Mouse (Mus musculus) embryonic facial prominence, embryonic 12.5 days (tissue): ENCODE measurements at regions not wholly inside any gene's neighbourhood (a gene's known extent, or its start where the extent isn't known, plus 50 kb on each side); places are given as distances from the start of the nearest gene placed in this dataset.

Experiments
- ATAC-seq: fragments of 200-750 bp; cut with Nextera tagmentation; 2 replicates; pipeline ENCODE4 v1.8.0; 2017; ENCODE audit not compliant: insufficient number of reproducible peaks, insufficient read depth, low FRiP score, low TSS enrichment
- H3K27ac ChIP-seq: fragments of 300-500 bp; sonication (generic); 2 replicates; pipeline ENCODE4 v1.5.1; 2016; ENCODE audit warnings: mild to moderate bottlenecking
- H3K27me3 ChIP-seq: fragments of 300-500 bp; sonication (generic); 2 replicates; pipeline ENCODE4 v1.6.1; 2016; ENCODE audit warnings: mild to moderate bottlenecking, moderate library complexity
- H3K36me3 ChIP-seq: fragments of 300-500 bp; sonication (generic); 2 replicates; pipeline ENCODE4 v1.6.1; 2016; ENCODE audit warnings: mild to moderate bottlenecking
- H3K4me1 ChIP-seq: fragments of 300-500 bp; sonication (generic); 2 replicates; pipeline ENCODE4 v1.6.1; 2016
- H3K4me2 ChIP-seq: fragments of 300-500 bp; sonication (generic); replicated peaks from 2 replicates; pipeline ENCODE4 v1.6.1; 2016; ENCODE audit warnings: mild to moderate bottlenecking, moderate library complexity
- H3K4me3 ChIP-seq: fragments of 300-500 bp; sonication (generic); 2 replicates; pipeline ENCODE4 v1.5.1; 2016; ENCODE audit warnings: mild to moderate bottlenecking
- H3K9ac ChIP-seq: fragments of 300-500 bp; sonication (generic); 2 replicates; pipeline ENCODE4 v1.6.1; 2016; ENCODE audit warnings: mild to moderate bottlenecking, moderate library complexity
- H3K9me3 ChIP-seq: fragments of 300-500 bp; sonication (generic); 2 replicates; pipeline ENCODE4 v1.6.1; 2016; ENCODE audit warnings: mild to moderate bottlenecking, moderate library complexity
- WGBS: fragments of 180-500 bp; shearing (Covaris S2); methylation state at CpG from one replicate; pipeline ENCODE4 v1.1.7; 2016; 5-methylcytosine and 5-hydroxymethylcytosine counted together

GRCm38 (mm10) chr1:98167800-98168199 is 72.4 kb upstream of the Pam start:
- Histone ChIP-seq H3K9me3 (no peaks in the 10 kb centered on the region), H3K27ac (no peak overlapping the region), H3K9ac (no peak overlapping the region), H3K36me3 (no peaks in the 10 kb centered on the region), H3K4me2 (no peak overlapping the region), H3K4me1 (no peaks in the 10 kb centered on the region), H3K4me3 (no peak overlapping the region), H3K27me3 (no peaks in the 10 kb centered on the region)
- ATAC-seq: no peak
- 80% methylated on average over 4 of the region's 4 CpGs for WGBS

GRCm38 (mm10) chr1:98162639-98162927 is 67.1 kb upstream of the Pam start:
- Histone ChIP-seq H3K9ac (no peak overlapping the region), H3K36me3 (no peaks in the 10 kb centered on the region), H3K27me3 (no peaks in the 10 kb centered on the region), H3K4me1 (no peaks in the 10 kb centered on the region), H3K27ac (no peak overlapping the region), H3K4me3 (no peak overlapping the region), H3K4me2 (no peak overlapping the region), H3K9me3 (no peaks in the 10 kb centered on the region)
- 64% methylated on average over 2 of the region's 2 CpGs for WGBS
- no peak for ATAC-seq

GRCm38 (mm10) chr1:98161882-98162638 is 66.6 kb upstream of the Pam start:
- ATAC-seq: no peak
- H3K4me2 ChIP-seq: no peak overlapping the region
- H3K36me3 ChIP-seq: no peaks in the 10 kb centered on the region
- WGBS: 71% methylated on average over 5 of the region's 5 CpGs
- H3K9me3 ChIP-seq: no peaks in the 10 kb centered on the region
- no peak overlapping the region for H3K4me3 ChIP-seq
- no peaks in the 10 kb centered on the region for H3K27me3 ChIP-seq
- no peak overlapping the region for H3K9ac ChIP-seq
- no peak overlapping the region for H3K27ac ChIP-seq
- H3K4me1 ChIP-seq: no peaks in the 10 kb centered on the region

GRCm38 (mm10) chr1:98158969-98159368 is 63.5 kb upstream of the Pam start:
- Histone ChIP-seq H3K4me1 (no peaks in the 10 kb centered on the region), H3K9me3 (no peaks in the 10 kb centered on the region), H3K27me3 (no peaks in the 10 kb centered on the region), H3K4me2 (no peak overlapping the region), H3K9ac (no peak overlapping the region), H3K36me3 (no peaks in the 10 kb centered on the region), H3K27ac (no peak overlapping the region), H3K4me3 (no peak overlapping the region)
- ATAC-seq: no peak
- 57% methylated on average over 2 of the region's 2 CpGs for WGBS

GRCm38 (mm10) chr1:98147361-98147760 is 51.9 kb upstream of the Pam start:
- no peaks in the 10 kb centered on the region for H3K27me3 ChIP-seq
- H3K9me3 ChIP-seq: 0 out of 2 replicates have a peak, but pooled peaks cover 3% of the 10 kb centered on the region
- no peaks in the 10 kb centered on the region for H3K4me1 ChIP-seq
- no peak for ATAC-seq
- H3K4me3 ChIP-seq: no peak overlapping the region
- 49% methylated on average over 3 of the region's 3 CpGs for whole genome bisulfite sequencing
- no peak overlapping the region for H3K9ac ChIP-seq
- no peaks in the 10 kb centered on the region for H3K36me3 ChIP-seq
- no peak overlapping the region for H3K4me2 ChIP-seq
- no peak overlapping the region for H3K27ac ChIP-seq
